Mouse (Mus musculus) forebrain, embryonic 12.5 days (tissue): ENCODE data around the gene Cdc25b. TPM values are rescaled to one million over a fixed set of nuclear protein-coding genes. Genes with fewer than 3 reads are reported as not detected.

Source experiments
- ATAC-seq: fragments of 200-750 bp; cut with Nextera tagmentation; 2 replicates; pipeline ENCODE4 v1.8.0; 2017; ENCODE audit warnings: moderate TSS enrichment; ENCODE audit not compliant: low FRiP score
- H3K27ac ChIP-seq: fragments of 300-500 bp; sonication (generic); 2 replicates; pipeline ENCODE4 v1.5.1; 2016; ENCODE audit warnings: mild to moderate bottlenecking
- H3K27me3 ChIP-seq: fragments of 300-500 bp; sonication (generic); 2 replicates; pipeline ENCODE4 v1.6.1; 2016; ENCODE audit warnings: mild to moderate bottlenecking
- H3K36me3 ChIP-seq: fragments of 300-500 bp; sonication (generic); replicated peaks from 2 replicates; pipeline ENCODE4 v1.6.1; 2016; ENCODE audit warnings: mild to moderate bottlenecking
- H3K4me1 ChIP-seq: fragments of 300-500 bp; sonication (generic); 2 replicates; pipeline ENCODE4 v1.6.1; 2016
- H3K4me2 ChIP-seq: fragments of 300-500 bp; sonication (generic); 2 replicates; pipeline ENCODE4 v1.6.1; 2016; ENCODE audit warnings: mild to moderate bottlenecking, moderate library complexity
- H3K4me3 ChIP-seq: fragments of 300-500 bp; sonication (generic); replicated peaks from 2 replicates; pipeline ENCODE4 v1.5.1; 2016; ENCODE audit warnings: mild to moderate bottlenecking
- H3K9ac ChIP-seq: fragments of 300-500 bp; sonication (generic); 2 replicates; pipeline ENCODE4 v1.6.1; 2016; ENCODE audit warnings: mild to moderate bottlenecking
- H3K9me3 ChIP-seq: fragments of 300-500 bp; sonication (generic); 2 replicates; pipeline ENCODE4 v1.6.1; 2016
- WGBS: fragments of 180-500 bp; shearing (Covaris S2); methylation state at CpG from one replicate; pipeline ENCODE4 v1.1.7; 2016; 5-methylcytosine and 5-hydroxymethylcytosine counted together
- polyA plus RNA-seq: library from polyadenylated mRNA; unstranded; fragments of >200 nt; fragmentation: Nextera tagmentation; extraction: Ambion mirVana; gene quantifications from 2 replicates; pipeline ENCODE4 v1.2.1, GENCODE M21; 2016

The Cdc25b gene
- polyA plus RNA-seq, 1 experiment from 2014 or later = 73.1 TPM

DNA sequence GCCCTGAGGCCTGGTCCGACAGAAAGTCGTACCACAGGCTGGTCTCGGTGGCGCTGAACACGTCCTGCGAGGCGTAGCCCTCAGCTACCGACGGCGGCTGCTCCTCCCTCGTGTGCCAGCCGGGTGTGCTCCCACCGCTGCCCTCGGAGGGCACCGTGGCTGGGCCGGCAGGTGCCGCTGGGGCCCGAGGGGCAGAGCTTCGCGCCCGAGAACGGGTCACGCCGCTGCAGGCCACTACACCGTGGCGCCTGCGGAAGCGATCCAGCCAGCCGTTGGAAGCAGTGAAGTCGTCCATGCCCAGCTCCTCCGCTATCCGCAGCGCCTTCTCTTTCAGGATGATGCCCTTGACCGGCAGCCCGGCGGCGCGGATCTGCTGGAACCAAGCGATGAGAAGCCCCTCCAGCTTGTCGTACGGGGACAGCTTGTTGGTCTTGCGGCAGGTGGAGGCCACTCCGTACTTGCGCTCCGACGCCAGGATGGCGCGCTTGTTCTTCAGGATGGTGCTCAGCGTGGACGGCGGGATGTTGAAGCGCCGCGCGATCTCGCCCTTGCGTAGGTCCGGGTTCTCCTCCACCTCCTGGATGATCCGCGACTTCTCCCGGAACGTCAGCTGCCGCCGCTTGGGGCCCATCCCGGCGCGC lies 7.4 kb upstream of the Cdc25b start:
- under 1% methylated on average over 65 of the region's 67 CpGs for WGBS
- Histone ChIP-seq H3K36me3 (peaks cover 14% of the 10 kb centered on the region), H3K4me3 (peak overlapping the region; percentile 89), H3K9ac (peak overlapping the region; percentile 97), H3K4me1 (peaks cover 44% of the 10 kb centered on the region), H3K9me3 (0 out of 2 replicates have a peak, but pooled peaks cover 2% of the 10 kb centered on the region), H3K27ac (peak overlapping the region; percentile 92), H3K27me3 (no peaks in the 10 kb centered on the region), H3K4me2 (peak overlapping the region; percentile 99)
- peak; percentile 25 for ATAC-seq

DNA sequence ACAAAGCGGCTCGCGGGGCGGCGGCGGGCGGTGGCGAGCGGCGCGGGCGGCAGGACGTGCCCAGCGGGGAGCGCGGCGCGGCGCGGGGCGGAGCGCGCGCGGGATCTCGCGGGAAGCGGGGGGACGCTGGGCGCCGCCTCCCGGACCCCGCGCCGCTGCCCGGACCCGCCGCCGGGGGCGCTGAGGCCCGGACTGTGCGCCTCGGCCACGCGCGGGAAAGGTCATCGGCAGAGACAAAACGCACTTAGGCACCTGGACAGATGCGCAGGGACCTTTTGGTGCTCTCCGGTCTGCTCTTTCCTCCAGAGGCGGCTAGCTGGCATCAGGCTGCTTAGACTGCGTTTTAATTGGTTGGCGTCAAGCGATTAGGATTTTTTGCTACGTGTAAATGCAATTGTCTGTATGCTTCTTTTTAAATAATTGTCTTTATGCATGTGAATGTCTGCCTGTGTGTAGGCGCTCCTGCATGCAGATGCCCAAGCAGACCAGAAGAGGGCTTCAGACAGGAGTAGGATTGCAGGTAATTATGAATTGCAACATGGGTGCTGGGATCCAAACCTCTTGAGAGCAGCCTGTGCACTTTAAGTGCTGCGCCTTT lies 6.7 kb upstream of the Cdc25b start, which contains the start of gene Cenpb:
Gene Cenpb, minus strand, starts transcription at position 78 of the 598 bp plus-strand sequence.
- 3% methylated on average over 40 of the region's 57 CpGs for WGBS
- ATAC-seq = peak; percentile 83
- H3K9me3 ChIP-seq = 0 out of 2 replicates have a peak, but pooled peaks cover 2% of the 10 kb centered on the region
- no peaks in the 10 kb centered on the region for H3K27me3 ChIP-seq
- peak within 1 kb of the TSS; percentile 99 for H3K4me2 ChIP-seq
- peak within 1 kb of the TSS; percentile 97 for H3K9ac ChIP-seq
- H3K27ac ChIP-seq = peak within 1 kb of the TSS; percentile 92
- H3K36me3 ChIP-seq = peaks cover 14% of the 10 kb centered on the region
- peaks cover 38% of the 10 kb centered on the region for H3K4me1 ChIP-seq
- H3K4me3 ChIP-seq = peak within 1 kb of the TSS; percentile 89

DNA sequence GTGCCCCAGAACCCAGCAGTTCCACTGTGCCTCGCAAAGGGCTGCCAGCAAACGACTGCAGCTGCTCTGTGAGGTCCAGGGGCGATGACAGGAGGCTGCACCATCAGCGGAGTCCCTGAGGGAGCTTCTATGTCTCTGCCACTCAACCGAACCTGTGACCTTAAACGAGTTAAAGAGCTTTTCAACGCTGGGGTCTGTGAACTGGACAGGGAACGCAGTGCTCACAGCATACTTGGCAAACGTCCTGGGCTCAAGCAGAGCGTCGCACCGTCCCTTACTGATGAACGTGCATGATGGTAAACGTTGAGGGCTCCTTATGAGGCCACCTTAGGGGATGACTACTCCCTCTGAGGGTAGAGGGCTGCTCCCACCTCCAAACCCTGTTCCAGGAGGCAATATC lies 406 bp upstream of the Cdc25b start:
- Histone ChIP-seq H3K27ac (peak overlapping the region; percentile 79), H3K9ac (peak overlapping the region; percentile 82), H3K4me1 (peaks cover 48% of the 10 kb centered on the region), H3K4me3 (peak overlapping the region; percentile 60), H3K36me3 (peaks cover 1% of the 10 kb centered on the region; the same call in 1 of the 2 replicates), H3K4me2 (peak overlapping the region; percentile 76), H3K27me3 (no peaks in the 10 kb centered on the region), H3K9me3 (no peaks in the 10 kb centered on the region)
- 2% methylated on average over 14 of the region's 14 CpGs for WGBS
- peak; percentile 1; the same call in 1 of the 2 replicates for ATAC-seq

DNA sequence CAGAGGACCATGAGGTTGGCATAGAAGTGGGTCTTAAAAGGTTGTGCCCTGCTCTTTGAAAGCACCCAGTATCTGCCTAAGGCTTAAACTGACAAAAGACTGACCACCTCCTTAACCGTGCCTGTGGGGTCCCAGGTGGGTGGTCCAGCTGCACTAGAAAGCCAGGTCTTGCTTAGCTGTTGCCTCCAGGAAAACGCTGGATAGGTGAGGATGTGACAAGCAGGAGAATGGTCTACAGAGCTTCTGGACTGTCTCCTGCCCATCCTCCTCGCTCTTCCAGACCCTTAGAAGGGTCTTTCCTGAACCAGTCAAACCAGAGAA lies 813 bp downstream of the Cdc25b start:
- H3K4me1 ChIP-seq = peaks cover 53% of the 10 kb centered on the region
- peak overlapping the region; percentile 60 for H3K4me3 ChIP-seq
- peak overlapping the region; percentile 82 for H3K9ac ChIP-seq
- peak overlapping the region; percentile 76 for H3K4me2 ChIP-seq
- WGBS = 20% methylated on average over 3 of the region's 3 CpGs
- H3K9me3 ChIP-seq = no peaks in the 10 kb centered on the region
- H3K27me3 ChIP-seq = no peaks in the 10 kb centered on the region
- peaks cover 10% of the 10 kb centered on the region for H3K36me3 ChIP-seq
- no peak for ATAC-seq
- H3K27ac ChIP-seq = peak overlapping the region; percentile 79

DNA sequence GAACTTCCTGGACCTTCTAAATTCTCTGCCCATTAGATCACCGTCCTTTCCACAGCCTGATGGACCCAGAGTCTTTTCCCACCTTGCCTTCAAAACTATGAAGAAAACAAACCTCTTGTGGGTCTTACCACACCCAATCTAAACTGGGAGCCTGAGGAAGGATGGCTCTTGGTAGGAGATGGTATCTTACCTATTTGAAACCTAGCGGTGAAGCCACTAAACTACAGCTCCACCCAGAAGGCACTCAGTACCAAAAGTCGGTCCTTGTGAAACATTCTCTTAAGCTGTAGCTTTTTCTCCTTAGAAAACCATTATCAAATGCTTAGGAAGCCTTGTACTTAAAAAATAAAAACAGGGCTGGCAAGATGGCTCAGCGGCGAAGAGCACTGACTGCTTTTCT lies 1.6 kb downstream of the Cdc25b start:
- no peaks in the 10 kb centered on the region for H3K9me3 ChIP-seq
- peaks cover 53% of the 10 kb centered on the region for H3K4me1 ChIP-seq
- H3K4me2 ChIP-seq = peak overlapping the region; percentile 76
- WGBS = 94% methylated on average over 5 of the region's 5 CpGs
- H3K27ac ChIP-seq = no peak overlapping the region
- ATAC-seq = no peak
- no peak overlapping the region for H3K9ac ChIP-seq
- peaks cover 18% of the 10 kb centered on the region for H3K36me3 ChIP-seq
- no peak overlapping the region for H3K4me3 ChIP-seq
- no peaks in the 10 kb centered on the region for H3K27me3 ChIP-seq

DNA sequence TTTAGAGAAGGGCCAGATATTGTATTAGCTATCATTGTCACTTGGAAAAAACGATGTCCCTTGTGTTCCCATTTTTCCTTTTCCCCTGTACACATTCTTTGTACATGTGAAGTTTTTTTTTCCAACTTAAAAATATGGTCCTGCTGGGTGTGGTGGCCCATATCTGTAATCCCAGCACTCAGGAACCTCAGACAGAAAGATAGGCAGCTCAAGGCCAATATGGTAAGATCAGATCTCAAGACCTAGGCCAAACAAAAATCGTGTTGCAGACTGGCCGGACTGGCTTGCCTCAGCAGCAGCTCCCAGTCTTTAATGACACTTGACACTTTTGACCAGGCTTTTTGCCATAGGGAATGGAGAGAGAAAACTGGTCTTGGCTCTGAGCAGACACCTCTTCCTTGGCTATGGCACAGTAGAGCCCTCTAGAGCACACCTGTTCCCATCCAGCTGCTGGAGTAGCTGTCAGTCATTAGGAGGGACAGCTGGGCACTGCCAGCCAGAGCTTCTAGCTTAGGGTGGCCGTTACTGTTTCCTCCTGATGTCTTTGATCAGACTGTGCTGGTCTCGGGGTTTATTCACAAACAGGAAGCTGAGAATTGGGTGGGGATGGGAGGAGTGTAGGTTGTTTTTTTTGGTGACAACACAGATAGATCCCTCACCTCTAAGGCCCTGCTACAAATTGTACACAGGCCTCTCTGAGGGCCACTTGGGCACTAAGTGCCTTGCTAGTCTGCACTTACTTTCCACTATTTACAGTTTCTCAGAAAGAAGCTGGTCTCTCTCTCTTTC lies 3.0 kb downstream of the Cdc25b start:
- Histone ChIP-seq H3K9me3 (no peaks in the 10 kb centered on the region), H3K4me3 (no peak overlapping the region), H3K9ac (no peak overlapping the region), H3K27ac (peak overlapping the region; percentile 85), H3K4me1 (peaks cover 53% of the 10 kb centered on the region), H3K4me2 (peak overlapping the region; percentile 36), H3K36me3 (peaks cover 32% of the 10 kb centered on the region), H3K27me3 (no peaks in the 10 kb centered on the region)
- 32% methylated on average over 5 of the region's 5 CpGs for WGBS
- ATAC-seq = no peak

DNA sequence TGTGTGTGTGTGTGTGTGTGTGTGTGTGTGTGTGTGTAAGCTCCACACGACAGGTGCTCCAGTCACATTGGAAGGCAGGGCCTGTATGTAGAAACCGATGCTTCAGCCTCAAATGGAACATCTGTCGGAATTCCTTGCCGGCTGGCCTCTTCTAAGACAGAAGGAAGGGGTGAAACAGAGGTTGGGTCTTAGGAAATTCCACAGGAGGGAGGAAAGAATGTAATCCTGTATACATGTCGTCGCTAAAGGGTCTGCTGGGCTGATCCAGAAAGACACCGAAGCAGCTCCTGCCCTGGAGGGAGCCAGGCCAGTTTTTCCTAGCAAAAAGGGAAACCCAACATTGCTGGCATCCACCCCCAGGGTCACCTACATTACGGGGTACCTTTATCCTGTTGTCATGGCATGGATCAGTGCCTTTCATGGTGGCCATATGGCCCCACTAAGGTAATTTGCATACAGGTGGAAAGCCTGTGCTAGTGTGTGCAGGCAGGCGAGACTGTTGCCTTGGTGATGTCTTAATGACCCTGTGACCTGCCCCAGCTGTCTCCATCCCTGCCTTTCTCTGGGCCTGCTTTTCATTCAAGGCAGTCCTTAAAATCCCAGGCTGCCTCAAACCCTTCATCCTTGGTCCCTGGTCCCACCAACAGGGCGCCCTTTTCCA lies 3.7 kb downstream of the Cdc25b start:
- WGBS = 8% methylated on average over 10 of the region's 10 CpGs
- Histone ChIP-seq H3K27ac (peak overlapping the region; percentile 85), H3K36me3 (peaks cover 38% of the 10 kb centered on the region), H3K4me2 (peak overlapping the region; percentile 36), H3K4me1 (peaks cover 53% of the 10 kb centered on the region), H3K9me3 (no peaks in the 10 kb centered on the region), H3K27me3 (no peaks in the 10 kb centered on the region), H3K9ac (no peak overlapping the region; the same call in 1 of the 2 replicates), H3K4me3 (no peak overlapping the region)
- ATAC-seq = peak; percentile 79

DNA sequence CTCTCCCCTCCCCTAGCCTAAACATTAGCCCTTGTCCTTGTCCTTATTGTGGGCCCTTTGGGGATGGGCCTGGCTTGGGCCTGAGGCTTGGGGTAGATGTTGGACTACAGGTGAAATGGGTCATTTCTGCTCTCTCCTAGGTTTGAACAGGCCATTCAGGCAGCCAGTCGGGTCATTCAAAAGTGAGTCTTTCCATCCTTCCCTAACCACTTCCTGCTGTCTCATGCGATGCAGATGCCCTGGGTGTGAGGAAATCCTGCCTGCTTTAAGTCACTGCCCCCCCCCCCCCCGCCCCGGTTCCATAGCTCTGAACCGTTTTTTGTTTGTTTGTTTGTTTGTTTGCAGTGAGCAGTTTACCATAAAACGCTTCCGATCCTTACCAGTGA lies 4.2 kb downstream of the Cdc25b start:
- Histone ChIP-seq H3K4me2 (peak overlapping the region; percentile 36; the same call in 1 of the 2 replicates), H3K4me3 (no peak overlapping the region), H3K36me3 (peaks cover 42% of the 10 kb centered on the region), H3K4me1 (peaks cover 52% of the 10 kb centered on the region), H3K9me3 (no peaks in the 10 kb centered on the region), H3K27me3 (no peaks in the 10 kb centered on the region), H3K9ac (no peak overlapping the region; the same call in 1 of the 2 replicates), H3K27ac (peak overlapping the region; percentile 85)
- 58% methylated on average over 7 of the region's 7 CpGs for WGBS
- no peak; the same call in 1 of the 2 replicates for ATAC-seq

DNA sequence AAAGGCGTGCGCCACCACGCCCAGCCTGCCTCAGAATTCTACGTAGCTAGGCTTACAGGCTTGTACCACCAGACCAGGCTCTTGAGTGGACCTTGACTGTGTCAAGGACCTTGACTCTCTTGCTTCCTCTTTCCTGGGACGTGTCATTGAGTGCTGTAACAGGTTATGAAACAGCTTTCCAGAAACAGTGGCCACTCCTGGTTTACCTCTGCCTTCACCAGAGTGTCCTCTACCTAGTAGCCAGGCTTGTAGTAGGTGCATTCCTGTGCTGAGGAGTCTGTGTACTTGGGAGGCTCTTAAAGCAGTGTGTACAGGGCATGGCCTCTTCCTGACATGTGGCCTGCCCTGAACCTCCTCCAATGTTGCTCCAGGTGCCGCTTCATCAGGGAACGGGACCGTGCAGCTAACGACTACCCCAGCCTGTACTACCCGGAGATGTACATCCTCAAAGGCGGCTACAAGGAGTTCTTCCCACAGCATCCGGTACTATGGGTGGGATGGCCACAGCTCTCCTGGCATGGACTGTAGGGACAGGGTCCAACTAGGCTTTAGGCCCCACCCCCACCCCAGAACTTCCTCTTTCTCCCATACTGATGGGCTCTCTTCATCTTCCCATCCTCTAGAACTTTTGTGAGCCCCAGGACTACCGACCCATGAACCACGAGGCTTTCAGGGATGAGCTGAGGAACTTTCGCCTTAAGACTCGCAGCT lies 10.0 kb downstream of the Cdc25b start:
- 90% methylated on average over 16 of the region's 16 CpGs for WGBS
- ATAC-seq = no peak
- Histone ChIP-seq H3K36me3 (peaks cover 74% of the 10 kb centered on the region), H3K27me3 (no peaks in the 10 kb centered on the region), H3K4me3 (no peak overlapping the region), H3K9ac (no peak overlapping the region), H3K4me2 (no peak overlapping the region), H3K4me1 (0 out of 2 replicates have a peak, but pooled peaks cover 1% of the 10 kb centered on the region), H3K9me3 (no peaks in the 10 kb centered on the region), H3K27ac (no peak overlapping the region)

DNA sequence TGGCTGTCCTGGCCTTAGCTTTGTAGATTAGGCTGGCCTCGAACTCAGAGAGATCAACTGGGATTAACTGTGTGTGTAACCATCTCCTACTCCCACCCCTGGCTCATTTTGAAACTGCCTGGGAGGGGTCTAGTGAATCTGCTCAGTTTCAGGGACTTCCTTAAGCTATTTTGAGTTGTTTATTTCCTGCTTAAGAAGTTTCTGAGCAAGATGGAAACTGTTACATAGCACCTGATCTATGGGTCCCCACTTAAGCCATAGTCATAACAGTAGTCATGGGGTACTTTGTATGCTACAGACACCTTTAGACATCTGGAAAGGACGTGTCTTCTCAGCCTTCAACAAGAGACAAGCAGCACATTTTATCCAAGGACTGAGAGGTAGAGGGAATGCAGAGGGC lies 14.0 kb downstream of the Cdc25b start:
- peaks cover 39% of the 10 kb centered on the region for H3K36me3 ChIP-seq
- no peaks in the 10 kb centered on the region for H3K9me3 ChIP-seq
- no peak overlapping the region for H3K4me2 ChIP-seq
- no peak overlapping the region for H3K4me3 ChIP-seq
- WGBS = 80% methylated on average over 2 of the region's 2 CpGs
- no peak overlapping the region for H3K9ac ChIP-seq
- no peak for ATAC-seq
- H3K27me3 ChIP-seq = no peaks in the 10 kb centered on the region
- no peak overlapping the region for H3K27ac ChIP-seq
- no peaks in the 10 kb centered on the region for H3K4me1 ChIP-seq

DNA sequence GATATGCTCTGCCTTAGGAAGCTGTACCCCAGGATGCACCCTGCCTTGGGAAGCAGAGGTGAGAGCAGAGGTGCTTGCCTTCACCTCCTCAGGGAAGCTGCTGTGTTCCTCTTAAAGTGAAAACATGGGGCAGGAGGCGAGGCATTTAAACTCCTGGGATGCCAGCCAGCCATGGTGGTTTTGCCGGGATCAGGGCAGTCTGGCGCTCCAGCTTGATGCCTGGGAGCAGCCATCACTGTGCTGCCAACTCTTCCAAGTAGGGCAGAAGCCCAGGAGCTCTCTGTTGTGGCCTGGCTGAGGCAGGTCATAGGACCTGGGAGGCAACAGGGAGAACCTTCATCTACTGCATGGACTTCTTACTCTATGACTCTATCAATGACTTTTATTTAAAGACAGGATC lies 14.5 kb downstream of the Cdc25b start:
- no peaks in the 10 kb centered on the region for H3K27me3 ChIP-seq
- H3K4me3 ChIP-seq = no peak overlapping the region
- no peak for ATAC-seq
- no peaks in the 10 kb centered on the region for H3K4me1 ChIP-seq
- no peak overlapping the region for H3K4me2 ChIP-seq
- 90% methylated on average over 3 of the region's 3 CpGs for WGBS
- H3K9me3 ChIP-seq = no peaks in the 10 kb centered on the region
- H3K9ac ChIP-seq = no peak overlapping the region
- no peak overlapping the region for H3K27ac ChIP-seq
- peaks cover 37% of the 10 kb centered on the region for H3K36me3 ChIP-seq
